Mouse (Mus musculus): ENCODE results near the gene Parp9.

DNA sequence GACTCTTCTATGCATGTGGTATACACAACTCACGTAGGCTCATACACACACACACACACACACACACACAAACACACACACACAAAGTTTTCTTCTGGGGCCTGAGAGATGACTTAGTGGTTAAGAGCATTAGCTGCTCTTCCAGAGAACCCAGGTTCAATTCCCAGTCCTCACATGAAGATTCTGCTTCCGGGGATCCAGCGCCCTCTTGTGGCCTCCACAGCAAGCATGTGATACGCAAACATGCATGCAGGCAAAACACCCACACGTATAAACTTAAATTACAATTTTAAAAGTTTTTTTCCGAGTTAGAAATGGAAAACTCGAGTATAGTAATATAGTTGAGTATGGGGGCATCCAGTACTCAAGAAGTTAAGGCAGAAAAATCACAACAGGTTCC is 3.1 kb downstream of the Parp9 start:
- no peak for TF ChIP-seq POLR2A (IDR thresholded peaks at IDR 0.05; ENCODE audit: control insufficient read depth, extremely low read depth, insufficient read depth, low read length, poor library complexity)
- TF ChIP-seq CTCF (IDR thresholded peaks at IDR 0.05; ENCODE audit: borderline replicate concordance, control insufficient read depth, extremely low read depth, insufficient read depth, low read length, poor library complexity): no peak
